Mouse (Mus musculus): ENCODE measurements at regions not wholly inside any gene's neighbourhood (a gene's known extent, or its start where the extent isn't known, plus 50 kb on each side); places are given as distances from the start of the nearest gene placed in this dataset.

DNA sequence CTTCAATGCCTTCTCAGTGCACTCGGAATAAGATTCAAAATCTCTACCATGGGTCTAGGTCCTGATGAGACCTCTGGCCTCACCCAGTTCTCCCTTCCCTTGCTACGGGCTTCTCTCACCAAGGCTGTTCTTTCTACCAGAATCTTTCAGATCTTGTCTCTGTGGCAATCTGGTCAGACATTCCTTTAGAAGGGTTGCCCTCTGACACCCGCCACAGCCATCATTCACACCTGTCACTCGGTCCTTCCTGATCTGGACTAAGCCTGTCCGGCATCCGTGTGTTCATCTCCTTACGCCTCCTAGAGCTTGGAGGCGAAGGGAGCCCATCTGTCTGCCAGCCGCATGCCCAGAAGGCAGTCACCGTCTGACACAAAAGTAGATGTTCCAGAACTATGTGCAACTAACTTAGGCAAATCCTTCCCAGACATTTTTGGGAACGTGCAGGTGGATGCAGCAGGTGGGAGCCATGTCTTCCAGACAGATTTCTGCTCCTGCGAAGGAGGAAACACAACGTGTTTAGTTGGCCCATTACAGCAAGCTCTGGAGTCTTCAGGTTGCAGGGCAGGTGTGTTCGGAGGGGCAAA is 77.7 kb downstream of the Fam76b start:
- no peak overlapping the region for H3K9ac ChIP-seq (ENCODE audit: low read length)
- DNase-seq (ENCODE audit: low spot score) (no peak), ATAC-seq (ENCODE audit: insufficient number of reproducible peaks, low FRiP score, low TSS enrichment, low read depth) (no peak)
- H3K4me3 ChIP-seq (ENCODE audit: low read depth, low read length), result no peak overlapping the region
- H3K4me1 ChIP-seq (ENCODE audit: control insufficient read depth, insufficient read depth, low read length), result no peaks in the 10 kb centered on the region
- no peaks in the 10 kb centered on the region for H3K36me3 ChIP-seq (ENCODE audit: control insufficient read depth, insufficient read depth, low read length)
- no peak overlapping the region for H3K27ac ChIP-seq (replicated peaks; ENCODE audit: low read depth, low read length)
- 74% methylated on average over 14 of the region's 14 CpGs for WGBS
- no peaks in the 10 kb centered on the region for H3K9me3 ChIP-seq (ENCODE audit: control insufficient read depth, low read length)
- no peak overlapping the region for H3K4me2 ChIP-seq (ENCODE audit: low read depth, severe bottlenecking)
- H3K27me3 ChIP-seq (ENCODE audit: control insufficient read depth, insufficient read depth, low read length), result no peaks in the 10 kb centered on the region

DNA sequence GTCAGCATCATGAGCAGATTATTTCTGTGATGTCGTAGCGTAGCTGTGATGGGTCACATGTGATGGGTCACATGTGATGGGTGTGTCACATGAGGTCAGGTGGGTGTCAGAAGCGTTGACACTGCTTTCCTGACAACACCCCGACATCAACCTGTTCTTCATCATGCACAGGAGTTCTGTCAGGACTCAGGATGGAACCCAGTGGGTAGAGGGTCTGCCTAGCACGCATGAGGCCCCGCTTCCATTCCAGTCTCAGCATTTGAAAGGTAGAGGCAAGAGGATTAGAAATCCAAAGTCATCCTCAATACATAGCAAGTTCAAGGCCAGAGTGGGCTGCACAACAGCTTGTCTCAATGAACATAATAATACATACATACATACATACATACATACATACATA is 79.2 kb downstream of the Fam76b start:
- Histone ChIP-seq H3K27ac (replicated peaks; ENCODE audit: low read depth, low read length) (no peak overlapping the region), H3K9ac (ENCODE audit: low read length) (no peak overlapping the region), H3K27me3 (ENCODE audit: control insufficient read depth, insufficient read depth, low read length) (no peaks in the 10 kb centered on the region), H3K36me3 (ENCODE audit: control insufficient read depth, insufficient read depth, low read length) (no peaks in the 10 kb centered on the region), H3K9me3 (ENCODE audit: control insufficient read depth, low read length) (no peaks in the 10 kb centered on the region), H3K4me2 (ENCODE audit: low read depth, severe bottlenecking) (no peak overlapping the region), H3K4me1 (ENCODE audit: control insufficient read depth, insufficient read depth, low read length) (no peaks in the 10 kb centered on the region), H3K4me3 (ENCODE audit: low read depth, low read length) (no peak overlapping the region)
- no peak for DNase-seq (ENCODE audit: low spot score)
- WGBS, result 91% methylated on average over 6 of the region's 6 CpGs
- ATAC-seq (ENCODE audit: insufficient number of reproducible peaks, low FRiP score, low TSS enrichment, low read depth), result no peak

DNA sequence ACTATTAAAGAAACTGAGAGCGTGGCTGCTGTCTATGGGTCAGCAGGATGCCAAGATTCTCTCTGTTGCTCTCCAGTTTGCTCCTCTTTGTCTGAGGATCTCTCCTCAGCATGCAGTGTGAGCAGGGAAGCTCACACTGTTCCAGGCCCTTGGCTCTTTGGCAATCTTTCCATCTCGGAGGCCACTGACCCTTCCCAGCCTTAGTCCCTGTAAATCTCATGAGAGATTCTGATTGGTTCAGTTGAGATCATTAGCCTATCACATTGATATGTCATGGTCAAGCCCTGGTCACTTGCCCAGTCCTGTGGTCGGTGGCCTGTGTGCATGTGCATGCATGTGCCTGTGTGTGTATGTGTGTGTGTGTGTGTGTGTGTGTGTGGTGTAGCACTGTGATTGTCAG is 82.1 kb downstream of the Fam76b start:
- 79% methylated on average over 3 of the region's 3 CpGs for whole genome bisulfite sequencing
- no peak for ATAC-seq (ENCODE audit: insufficient number of reproducible peaks, low FRiP score, low TSS enrichment, low read depth)
- H3K4me2 ChIP-seq (ENCODE audit: low read depth, severe bottlenecking), result no peak overlapping the region

DNA sequence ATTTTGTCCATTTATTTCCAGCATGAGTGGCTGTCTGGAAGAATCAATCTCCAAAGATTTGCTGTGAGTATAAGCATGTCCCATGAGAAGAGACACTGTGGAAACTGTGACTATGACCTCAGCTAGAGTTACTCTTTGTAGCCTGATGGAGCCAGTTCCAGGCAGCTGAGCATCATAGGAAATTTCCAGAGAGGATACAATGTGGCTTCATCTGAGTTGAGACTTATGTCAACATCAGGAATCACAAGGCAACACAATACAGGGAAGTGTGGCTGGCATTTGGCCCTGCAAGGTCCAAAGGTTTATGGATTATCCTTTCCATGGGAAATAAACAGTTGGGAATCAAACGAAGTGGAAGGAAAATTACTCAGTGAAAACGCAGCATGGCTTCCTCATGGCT is 82.6 kb downstream of the Fam76b start:
- Histone ChIP-seq H3K9me3 (ENCODE audit: control insufficient read depth, low read length) (no peaks in the 10 kb centered on the region), H3K9ac (ENCODE audit: low read length) (no peak overlapping the region), H3K27me3 (ENCODE audit: control insufficient read depth, insufficient read depth, low read length) (no peaks in the 10 kb centered on the region), H3K4me3 (ENCODE audit: low read depth, low read length) (no peak overlapping the region), H3K4me2 (ENCODE audit: low read depth, severe bottlenecking) (no peak overlapping the region), H3K4me1 (ENCODE audit: control insufficient read depth, insufficient read depth, low read length) (no peaks in the 10 kb centered on the region), H3K27ac (replicated peaks; ENCODE audit: low read depth, low read length) (no peak overlapping the region), H3K36me3 (ENCODE audit: control insufficient read depth, insufficient read depth, low read length) (no peaks in the 10 kb centered on the region)
- DNase-seq (ENCODE audit: low spot score), result no peak
- 89% methylated on average over 2 of the region's 2 CpGs for WGBS
- no peak for ATAC-seq (ENCODE audit: insufficient number of reproducible peaks, low FRiP score, low TSS enrichment, low read depth)

More for the DNA sequence above, 82.1 kb downstream of the Fam76b start:
- H3K27ac ChIP-seq (replicated peaks; ENCODE audit: low read depth, low read length), result no peak overlapping the region
- no peaks in the 10 kb centered on the region for H3K27me3 ChIP-seq (ENCODE audit: control insufficient read depth, insufficient read depth, low read length)
- no peak overlapping the region for H3K9ac ChIP-seq (ENCODE audit: low read length)
- H3K4me3 ChIP-seq (ENCODE audit: low read depth, low read length), result no peak overlapping the region
- H3K9me3 ChIP-seq (ENCODE audit: control insufficient read depth, low read length), result no peaks in the 10 kb centered on the region
- DNase-seq (ENCODE audit: low spot score), result no peak
- H3K4me1 ChIP-seq (ENCODE audit: control insufficient read depth, insufficient read depth, low read length), result no peaks in the 10 kb centered on the region
- no peaks in the 10 kb centered on the region for H3K36me3 ChIP-seq (ENCODE audit: control insufficient read depth, insufficient read depth, low read length)

DNA sequence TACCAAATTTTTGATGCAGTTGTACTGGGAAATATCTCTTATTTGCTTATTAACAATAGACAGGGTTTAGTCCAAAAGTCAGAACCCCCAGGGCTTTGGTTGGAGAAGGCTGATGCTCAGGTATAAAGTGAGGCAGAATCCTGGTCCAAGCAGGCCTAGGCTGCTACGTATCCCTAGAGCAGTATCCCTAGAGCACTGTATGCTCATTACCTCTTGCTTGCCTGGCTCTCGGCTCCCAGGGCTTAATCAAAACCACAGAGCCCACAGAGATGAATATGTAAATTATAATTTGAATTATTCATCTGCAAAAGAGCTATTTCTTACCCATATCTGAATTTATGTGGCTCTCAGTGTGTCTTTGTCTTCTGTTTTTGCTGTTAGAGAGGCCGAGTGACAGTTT is 85.9 kb downstream of the Fam76b start:
- 59% methylated on average over 3 of the region's 3 CpGs for WGBS

DNA sequence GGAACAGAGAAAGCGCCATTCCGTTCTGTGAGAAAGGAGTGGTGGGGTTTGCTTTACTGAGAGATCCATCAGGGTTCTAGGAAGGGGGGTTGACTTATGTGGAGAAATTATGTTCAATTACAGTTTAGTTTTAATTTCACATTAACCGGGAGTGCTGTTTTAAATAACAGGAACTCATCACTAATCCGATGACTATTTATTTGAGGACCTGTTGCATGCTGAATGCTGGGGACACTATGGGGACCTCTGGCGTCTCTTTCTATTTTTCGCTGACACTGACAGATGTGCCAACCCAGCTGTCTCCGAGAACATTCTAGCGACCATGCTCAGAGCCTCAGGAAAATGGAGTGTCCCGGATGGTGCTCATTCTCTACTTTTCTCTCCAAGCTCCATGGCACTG is 86.6 kb downstream of the Fam76b start:
- Histone ChIP-seq H3K4me3 (ENCODE audit: low read depth, low read length) (no peak overlapping the region), H3K27me3 (ENCODE audit: control insufficient read depth, insufficient read depth, low read length) (no peaks in the 10 kb centered on the region), H3K4me1 (ENCODE audit: control insufficient read depth, insufficient read depth, low read length) (no peaks in the 10 kb centered on the region), H3K36me3 (ENCODE audit: control insufficient read depth, insufficient read depth, low read length) (no peaks in the 10 kb centered on the region), H3K4me2 (ENCODE audit: low read depth, severe bottlenecking) (no peak overlapping the region), H3K9ac (ENCODE audit: low read length) (no peak overlapping the region), H3K27ac (replicated peaks; ENCODE audit: low read depth, low read length) (no peak overlapping the region), H3K9me3 (ENCODE audit: control insufficient read depth, low read length) (no peaks in the 10 kb centered on the region)
- ATAC-seq (ENCODE audit: insufficient number of reproducible peaks, low FRiP score, low TSS enrichment, low read depth), result no peak
- 83% methylated on average over 9 of the region's 9 CpGs for WGBS
- no peak for DNase-seq (ENCODE audit: low spot score)

More for the DNA sequence above, 85.9 kb downstream of the Fam76b start:
- H3K27me3 ChIP-seq (ENCODE audit: control insufficient read depth, insufficient read depth, low read length), result no peaks in the 10 kb centered on the region
- H3K4me1 ChIP-seq (ENCODE audit: control insufficient read depth, insufficient read depth, low read length), result no peaks in the 10 kb centered on the region
- no peaks in the 10 kb centered on the region for H3K9me3 ChIP-seq (ENCODE audit: control insufficient read depth, low read length)
- ATAC-seq (ENCODE audit: insufficient number of reproducible peaks, low FRiP score, low TSS enrichment, low read depth) (no peak), DNase-seq (ENCODE audit: low spot score) (no peak)
- H3K4me2 ChIP-seq (ENCODE audit: low read depth, severe bottlenecking), result no peak overlapping the region
- no peak overlapping the region for H3K27ac ChIP-seq (replicated peaks; ENCODE audit: low read depth, low read length)
- no peak overlapping the region for H3K4me3 ChIP-seq (ENCODE audit: low read depth, low read length)
- H3K9ac ChIP-seq (ENCODE audit: low read length), result no peak overlapping the region
- H3K36me3 ChIP-seq (ENCODE audit: control insufficient read depth, insufficient read depth, low read length), result no peaks in the 10 kb centered on the region

DNA sequence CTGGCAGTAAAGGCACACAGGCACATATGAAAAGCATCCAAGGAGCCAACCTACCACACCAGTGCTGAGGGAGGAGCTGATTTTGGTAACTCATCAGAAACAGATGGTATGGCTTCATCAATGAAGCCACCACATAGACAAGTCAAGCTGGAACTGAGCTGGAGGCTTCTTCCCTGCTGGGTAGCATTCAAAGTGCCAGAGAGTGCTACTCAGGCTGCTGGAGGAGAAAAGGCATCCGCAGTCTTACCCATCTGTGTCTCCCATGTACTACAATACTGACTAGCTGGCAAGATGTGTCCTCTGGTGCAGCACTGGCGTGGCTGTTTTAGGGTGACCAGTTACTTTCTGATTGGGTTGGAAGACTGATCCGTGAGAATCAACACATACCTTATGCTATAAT is 87.3 kb downstream of the Fam76b start:
- Histone ChIP-seq H3K9me3 (ENCODE audit: control insufficient read depth, low read length) (no peaks in the 10 kb centered on the region), H3K4me2 (ENCODE audit: low read depth, severe bottlenecking) (no peak overlapping the region), H3K9ac (ENCODE audit: low read length) (no peak overlapping the region), H3K27me3 (ENCODE audit: control insufficient read depth, insufficient read depth, low read length) (no peaks in the 10 kb centered on the region), H3K27ac (replicated peaks; ENCODE audit: low read depth, low read length) (no peak overlapping the region), H3K4me3 (ENCODE audit: low read depth, low read length) (no peak overlapping the region), H3K36me3 (ENCODE audit: control insufficient read depth, insufficient read depth, low read length) (no peaks in the 10 kb centered on the region), H3K4me1 (ENCODE audit: control insufficient read depth, insufficient read depth, low read length) (no peaks in the 10 kb centered on the region)
- DNase-seq (ENCODE audit: low spot score), result no peak
- WGBS, result 86% methylated on average over 3 of the region's 3 CpGs
- ATAC-seq (ENCODE audit: insufficient number of reproducible peaks, low FRiP score, low TSS enrichment, low read depth), result no peak

DNA sequence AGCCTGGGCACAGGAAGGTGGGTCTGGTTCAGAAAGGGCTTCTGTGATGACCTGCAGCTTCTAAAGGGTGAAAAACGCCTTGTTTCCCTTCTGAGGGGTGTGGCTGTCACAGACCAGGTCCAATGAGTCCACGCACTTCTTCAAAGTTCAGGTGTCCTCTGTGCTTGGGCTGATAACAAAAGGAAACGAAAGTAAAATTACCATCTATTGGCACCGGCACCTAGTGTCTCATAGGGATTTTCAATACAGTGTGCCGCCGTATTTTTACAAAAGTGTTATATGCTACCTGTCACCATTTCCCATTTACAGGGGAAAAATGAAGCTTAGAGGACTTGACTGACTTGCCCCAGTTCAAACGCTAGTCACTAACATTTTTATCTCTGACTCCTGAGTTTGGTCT is 89.3 kb downstream of the Fam76b start:
- H3K4me3 ChIP-seq (ENCODE audit: low read depth, low read length), result no peak overlapping the region
- DNase-seq (ENCODE audit: low spot score) (no peak), ATAC-seq (ENCODE audit: insufficient number of reproducible peaks, low FRiP score, low TSS enrichment, low read depth) (no peak)
- H3K9ac ChIP-seq (ENCODE audit: low read length), result no peak overlapping the region
- H3K4me2 ChIP-seq (ENCODE audit: low read depth, severe bottlenecking), result no peak overlapping the region
- no peaks in the 10 kb centered on the region for H3K9me3 ChIP-seq (ENCODE audit: control insufficient read depth, low read length)
- H3K27me3 ChIP-seq (ENCODE audit: control insufficient read depth, insufficient read depth, low read length), result no peaks in the 10 kb centered on the region
- H3K4me1 ChIP-seq (ENCODE audit: control insufficient read depth, insufficient read depth, low read length), result no peaks in the 10 kb centered on the region
- no peak overlapping the region for H3K27ac ChIP-seq (replicated peaks; ENCODE audit: low read depth, low read length)
- H3K36me3 ChIP-seq (ENCODE audit: control insufficient read depth, insufficient read depth, low read length), result no peaks in the 10 kb centered on the region
- whole genome bisulfite sequencing, result 82% methylated on average over 7 of the region's 7 CpGs

DNA sequence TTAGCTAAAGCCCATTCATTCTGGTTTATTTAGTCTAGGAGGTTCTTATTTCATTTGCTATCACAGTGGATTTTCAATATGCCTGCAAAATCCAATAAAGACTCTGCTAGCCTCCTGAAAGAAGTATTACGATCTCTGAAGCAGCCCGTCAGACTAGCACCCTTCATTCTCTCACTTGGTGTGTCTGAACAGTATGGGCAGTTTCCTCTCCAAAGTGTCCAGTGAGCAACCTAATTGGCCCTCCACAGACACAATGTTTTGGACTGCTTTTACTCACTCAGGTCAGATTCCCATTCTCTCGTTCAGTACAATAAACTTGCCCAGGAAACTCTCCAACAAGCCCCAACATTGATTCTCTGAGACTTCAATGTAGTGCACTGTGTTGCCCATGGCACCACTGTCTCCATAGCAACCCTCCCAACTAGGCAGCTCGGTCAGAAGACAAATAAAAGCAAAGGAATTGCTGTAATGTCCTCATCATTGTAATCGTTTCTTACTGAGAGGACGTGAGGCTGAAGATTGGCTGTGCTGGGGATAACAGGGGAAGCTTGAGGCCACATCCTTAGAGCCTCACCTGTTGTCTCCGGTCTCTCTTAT is 91.2 kb downstream of the Fam76b start:
- no peak overlapping the region for H3K9ac ChIP-seq (ENCODE audit: low read length)
- DNase-seq (ENCODE audit: low spot score) (no peak), ATAC-seq (ENCODE audit: insufficient number of reproducible peaks, low FRiP score, low TSS enrichment, low read depth) (no peak)
- no peaks in the 10 kb centered on the region for H3K36me3 ChIP-seq (ENCODE audit: control insufficient read depth, insufficient read depth, low read length)
- H3K4me1 ChIP-seq (ENCODE audit: control insufficient read depth, insufficient read depth, low read length), result no peaks in the 10 kb centered on the region
- no peaks in the 10 kb centered on the region for H3K27me3 ChIP-seq (ENCODE audit: control insufficient read depth, insufficient read depth, low read length)
- H3K9me3 ChIP-seq (ENCODE audit: control insufficient read depth, low read length), result no peaks in the 10 kb centered on the region
- no peak overlapping the region for H3K27ac ChIP-seq (replicated peaks; ENCODE audit: low read depth, low read length)
- 59% methylated on average over 7 of the region's 7 CpGs for WGBS
- H3K4me2 ChIP-seq (ENCODE audit: low read depth, severe bottlenecking), result no peak overlapping the region
- H3K4me3 ChIP-seq (ENCODE audit: low read depth, low read length), result no peak overlapping the region

Data from limb, embryonic 11.5 days (tissue).